Mouse (Mus musculus) brain, embryonic 18.5 days (tissue): Measurements from ENCODE around the gene Ntm.

Source experiments
- DNase-seq: peaks from one replicate; pipeline ENCODE4 v3.0.0-alpha.2; 2012; ENCODE audit warnings: low read depth, low spot score

Ntm gene

DNA sequence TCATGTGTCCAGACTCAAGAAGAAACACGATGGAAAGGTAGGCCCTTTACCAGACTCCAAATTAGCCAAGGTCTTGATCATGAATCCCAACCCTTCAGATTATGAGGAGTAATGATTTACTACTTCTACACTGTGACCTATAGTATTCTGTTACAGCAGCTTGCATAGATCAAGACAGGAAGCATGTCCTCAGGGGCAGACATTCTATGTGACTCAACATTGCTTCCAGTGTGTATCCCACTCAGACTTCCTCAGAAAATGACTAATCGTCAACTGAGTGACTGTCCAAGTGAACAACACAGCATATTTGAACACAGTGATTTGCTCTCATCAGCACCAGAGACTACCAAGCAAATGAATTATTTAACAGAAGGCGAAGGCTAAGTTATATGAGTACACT, 632.5 kb downstream of the Ntm start:
- no peak for DNase-seq

DNA sequence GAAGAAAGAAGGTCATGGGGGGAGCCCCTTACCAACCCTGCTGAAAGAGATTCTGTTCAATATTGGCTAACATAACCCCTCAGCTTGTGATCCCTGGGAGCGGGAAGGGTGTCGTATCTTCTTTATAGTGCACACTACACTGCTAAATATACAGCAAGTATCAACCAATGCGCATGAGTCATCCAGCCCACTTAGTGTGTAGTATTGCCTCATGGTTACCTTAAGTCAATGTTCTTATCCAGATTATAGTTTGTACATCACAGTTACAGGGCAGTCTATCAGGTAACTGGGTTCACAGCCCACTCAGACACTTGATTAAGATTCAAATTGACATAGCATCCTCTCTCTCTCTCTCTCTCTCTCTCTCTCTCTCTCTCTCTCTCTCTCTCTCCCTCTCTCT, 636.7 kb downstream of the Ntm start:
- no peak for DNase-seq

DNA sequence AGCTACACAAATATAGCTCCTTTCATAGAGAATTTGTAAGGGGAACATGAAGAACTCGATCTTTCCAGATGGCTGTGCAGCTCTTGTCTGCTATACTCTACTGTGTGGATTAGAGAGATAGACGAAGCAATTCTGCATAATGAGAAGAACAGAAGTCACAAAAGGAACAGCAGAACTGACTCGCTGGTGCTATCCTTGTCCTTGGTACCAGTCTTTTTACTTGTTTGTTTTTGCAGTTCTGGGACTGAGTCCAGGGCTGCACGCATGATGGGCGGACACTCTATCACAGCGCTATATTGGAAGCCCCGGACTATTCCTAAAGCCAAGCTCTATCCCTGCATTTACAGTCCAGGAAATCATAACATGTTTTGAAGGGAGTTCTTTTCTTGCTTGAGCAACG, 637.8 kb downstream of the Ntm start:
- no peak for DNase-seq

DNA sequence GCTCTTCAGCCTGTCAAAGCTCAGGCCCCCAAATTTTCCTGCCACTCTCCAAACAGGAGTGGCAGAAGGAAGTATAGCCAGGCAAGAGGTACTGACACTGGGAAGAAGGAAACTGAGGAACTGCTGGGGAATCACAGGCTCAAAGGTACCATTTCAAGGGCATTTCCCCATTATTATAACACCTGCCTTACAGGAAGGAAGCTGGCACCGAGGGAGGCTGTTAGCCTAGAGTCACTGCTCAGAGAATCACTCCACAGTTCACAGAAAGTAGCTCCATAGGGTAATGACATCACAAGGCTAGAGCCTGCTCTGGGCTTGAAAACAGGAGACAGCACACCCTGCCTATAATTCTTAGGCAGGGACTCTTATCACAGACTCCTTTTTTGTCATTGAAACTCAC, 643.7 kb downstream of the Ntm start:
- DNase-seq: no peak

DNA sequence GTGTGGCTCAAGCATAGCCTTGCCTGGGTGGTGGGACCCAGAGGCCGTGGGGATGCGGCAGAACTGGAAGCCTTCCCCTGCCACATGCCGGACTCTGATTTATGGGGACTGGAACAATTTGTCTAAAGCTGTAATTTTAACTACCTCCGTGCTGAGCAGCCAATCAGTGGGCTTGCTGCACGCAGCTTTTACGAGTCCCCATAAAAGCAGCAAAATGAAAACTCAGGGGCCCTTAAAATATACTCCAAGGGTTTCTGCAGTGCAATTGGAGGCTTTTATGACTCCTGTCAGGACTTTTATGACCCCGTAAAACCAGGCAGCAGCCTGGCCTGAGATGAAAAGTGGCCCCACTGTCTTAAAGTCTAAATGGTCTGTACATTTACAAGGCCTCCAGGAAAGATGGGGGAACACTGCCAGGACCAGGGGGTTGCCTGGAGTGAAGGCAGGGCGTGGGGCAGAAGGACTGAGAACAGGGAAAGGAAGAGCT, 644.2 kb downstream of the Ntm start:
- no peak for DNase-seq

DNA sequence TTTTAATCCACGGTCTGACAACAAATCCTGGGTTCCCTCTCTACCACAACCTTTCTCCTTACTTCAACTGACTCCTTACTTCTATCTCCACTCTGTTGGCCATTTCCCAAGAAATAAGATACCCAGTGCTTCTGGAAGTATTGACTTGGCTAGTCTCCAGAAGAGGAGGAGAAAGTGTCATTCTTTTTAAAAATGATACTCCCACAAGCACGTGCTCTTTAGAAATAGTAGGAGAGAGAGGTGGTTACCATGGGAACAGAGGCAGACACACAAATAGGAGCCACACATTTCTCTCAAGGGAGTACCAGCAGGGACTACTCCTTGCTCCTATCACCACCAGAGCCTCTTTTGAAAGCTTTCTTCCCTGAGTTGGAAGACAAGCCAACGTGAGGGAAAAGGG, 645.3 kb downstream of the Ntm start:
- peak; percentile 67 for DNase-seq

DNA sequence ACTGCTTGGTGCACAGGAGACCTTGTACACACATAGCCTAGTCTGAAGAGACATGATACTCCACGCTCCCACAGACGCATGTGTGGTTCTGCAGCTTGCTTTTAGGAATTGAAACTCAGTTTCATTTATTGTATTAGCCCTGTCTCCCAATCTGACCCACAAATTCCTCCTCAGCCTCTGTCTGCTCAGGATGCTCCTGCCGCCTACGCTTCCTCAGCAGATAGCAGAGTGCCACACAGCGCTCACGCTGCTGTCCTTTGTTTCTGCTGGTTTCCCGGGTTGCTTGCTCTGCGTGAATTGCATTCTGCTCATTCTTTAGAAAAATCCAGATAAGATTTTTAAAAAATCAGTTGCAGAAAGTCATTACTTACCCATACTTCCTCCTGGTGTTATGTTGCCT, 647.1 kb downstream of the Ntm start:
- no peak for DNase-seq

DNA sequence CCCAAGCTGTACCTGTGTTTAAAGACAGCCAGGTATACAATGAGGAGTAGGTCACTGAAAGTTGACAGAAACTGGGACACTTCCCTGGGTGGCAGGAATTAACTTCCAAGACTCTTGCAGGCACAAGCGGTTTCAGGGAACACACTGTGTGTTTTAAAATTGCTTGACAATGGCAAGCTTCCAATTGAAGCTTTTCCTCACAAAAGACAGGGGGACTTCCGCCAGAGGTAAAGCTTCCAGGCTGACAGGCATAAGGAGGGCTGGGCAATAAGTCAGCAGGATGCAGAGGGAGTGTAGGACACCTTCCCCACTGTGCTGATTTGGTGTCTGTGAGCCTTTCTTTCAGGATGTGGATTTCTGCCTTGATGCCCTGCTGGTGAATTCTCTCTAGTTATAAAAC, 656.0 kb downstream of the Ntm start:
- DNase-seq: no peak

DNA sequence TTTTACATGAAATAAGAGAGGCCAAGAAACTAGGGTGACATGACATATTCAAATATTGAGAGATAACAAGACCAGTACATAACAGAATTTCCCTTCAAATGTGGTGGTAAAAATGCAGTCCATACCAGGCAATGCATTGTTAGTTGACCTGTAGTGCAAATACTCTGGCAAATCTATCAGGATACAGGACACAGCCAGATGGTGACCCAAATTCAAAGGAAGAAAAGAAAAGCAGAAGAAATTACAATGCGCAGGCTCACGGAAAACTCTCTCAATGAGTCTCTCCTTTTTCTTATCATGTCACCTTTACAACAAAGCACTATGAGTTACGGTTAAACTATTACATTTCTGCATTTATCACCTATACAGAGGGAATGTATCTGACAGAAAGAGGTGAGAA, 664.6 kb downstream of the Ntm start:
- no peak for DNase-seq

DNA sequence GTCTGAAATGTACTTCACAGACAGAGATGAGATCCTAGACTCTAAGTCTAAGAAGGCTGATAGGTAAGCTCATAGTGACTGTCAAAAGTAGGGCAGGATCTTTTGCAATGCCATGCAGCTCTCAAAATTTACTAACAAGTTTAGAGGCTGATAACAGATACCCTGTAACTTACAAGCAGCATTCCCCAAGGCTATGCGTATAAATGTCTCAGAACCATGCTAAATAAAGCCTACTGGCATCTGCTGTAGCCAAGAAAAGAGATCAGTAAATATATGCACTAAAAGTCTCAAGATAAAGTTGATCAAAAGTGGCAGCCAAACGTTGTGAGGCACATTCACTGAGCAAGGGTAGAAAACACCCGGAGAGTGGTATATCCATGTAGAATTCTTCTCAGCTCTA, 666.2 kb downstream of the Ntm start:
- no peak for DNase-seq

DNA sequence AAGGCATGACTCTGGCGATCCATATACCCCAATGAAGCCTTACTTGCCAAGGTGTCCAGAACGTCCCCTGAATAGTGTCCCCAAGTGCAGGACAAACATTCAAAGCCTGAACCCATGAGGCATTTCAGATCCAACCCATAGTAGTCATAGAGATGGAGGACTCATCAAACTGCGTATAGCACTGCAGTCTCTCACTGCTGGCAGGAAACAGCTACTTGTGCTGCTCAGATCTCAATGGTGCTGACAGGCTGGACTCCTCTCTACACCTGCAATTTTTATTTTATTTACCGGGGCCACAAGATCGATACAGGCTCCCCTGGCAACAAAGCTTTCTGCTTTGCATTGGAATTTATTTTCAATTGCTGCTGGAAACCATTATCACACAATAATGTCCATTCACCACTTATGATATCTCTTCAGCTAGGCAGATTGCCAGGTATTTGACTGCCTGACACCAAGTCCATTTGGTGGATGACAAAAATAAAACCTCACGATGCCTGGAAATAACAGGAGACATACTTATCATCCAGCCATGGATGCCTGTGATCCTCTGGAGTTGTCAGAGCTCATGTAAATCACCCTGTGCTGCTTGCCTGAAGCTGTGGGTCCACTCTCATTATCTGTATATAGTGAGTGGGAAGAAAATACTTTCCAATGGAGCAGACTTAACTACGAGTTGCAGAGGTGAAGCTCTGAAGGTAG, 674.8 kb downstream of the Ntm start:
- no peak for DNase-seq

DNA sequence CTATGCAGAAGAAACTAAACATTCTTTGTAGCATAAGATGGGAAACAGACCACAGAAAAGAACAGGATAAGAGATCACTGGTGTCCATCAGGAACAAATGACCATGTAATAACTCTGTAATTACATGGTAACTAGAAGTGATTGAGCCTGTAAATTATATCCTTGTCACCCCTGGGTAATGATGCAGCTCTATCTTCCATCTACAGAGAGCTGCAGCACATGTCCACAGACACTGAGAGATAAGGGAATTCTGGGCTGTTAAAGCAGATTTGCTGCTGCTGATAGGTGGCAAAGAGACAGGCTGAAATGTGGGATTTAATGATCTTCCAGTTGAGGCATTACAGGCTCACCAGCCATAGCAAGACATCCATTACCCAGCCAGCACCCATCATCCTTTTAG, 677.8 kb downstream of the Ntm start:
- no peak for DNase-seq

DNA sequence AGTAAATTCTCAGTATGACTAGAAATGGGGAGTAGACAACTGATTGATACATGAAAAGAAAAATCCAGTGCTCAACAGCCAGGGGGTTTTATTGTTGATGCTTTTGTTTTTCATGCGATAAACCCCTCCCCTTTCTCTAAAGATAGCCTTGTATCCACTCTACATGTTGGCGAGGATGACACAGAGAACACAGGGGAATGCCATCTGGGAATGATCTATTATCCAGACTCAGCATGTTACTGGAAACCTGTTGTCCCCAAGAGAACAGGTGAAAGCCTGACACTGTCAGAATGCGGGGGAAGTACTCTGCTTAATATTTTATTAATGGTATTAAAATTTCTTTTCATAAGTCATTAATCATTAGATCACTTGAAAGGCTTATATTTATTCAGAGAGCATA, 690.1 kb downstream of the Ntm start:
- no peak for DNase-seq

DNA sequence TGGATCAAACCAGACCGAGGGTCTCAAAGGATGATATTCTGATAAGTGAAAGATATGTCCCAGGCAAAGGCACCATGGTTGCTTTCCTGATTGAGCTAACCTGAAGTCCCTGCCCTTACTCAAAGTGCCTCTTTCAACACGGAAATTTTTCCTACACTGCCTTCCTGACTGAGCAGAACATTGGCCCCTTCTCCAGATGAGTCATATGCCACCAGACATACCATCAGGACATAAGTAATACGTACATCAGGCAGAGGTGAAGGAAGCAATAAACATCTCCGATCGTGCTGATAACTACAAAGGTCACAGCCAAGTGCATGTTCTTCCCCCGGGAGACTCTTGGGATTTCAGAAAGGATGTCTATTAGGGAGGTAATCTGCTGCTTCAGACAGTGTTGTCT, 693.0 kb downstream of the Ntm start:
- no peak for DNase-seq

DNA sequence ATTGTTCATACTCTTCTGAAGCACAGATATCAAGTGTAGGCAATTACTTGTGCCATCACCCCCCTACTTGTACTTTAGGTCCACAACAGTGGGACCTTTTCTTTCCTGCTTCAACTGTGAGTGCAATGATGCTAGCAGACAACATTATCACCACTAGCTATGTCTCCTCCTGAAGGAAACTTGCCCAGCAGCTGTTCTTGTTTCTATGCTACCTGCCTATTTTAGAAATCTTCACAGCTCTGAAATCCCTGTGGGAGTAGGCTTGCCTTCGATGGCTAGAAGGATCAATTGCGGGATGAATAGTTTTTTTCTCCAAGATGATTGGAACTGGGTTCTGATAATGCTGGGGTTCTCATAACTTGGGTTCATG, 693.7 kb downstream of the Ntm start:
- no peak for DNase-seq

DNA sequence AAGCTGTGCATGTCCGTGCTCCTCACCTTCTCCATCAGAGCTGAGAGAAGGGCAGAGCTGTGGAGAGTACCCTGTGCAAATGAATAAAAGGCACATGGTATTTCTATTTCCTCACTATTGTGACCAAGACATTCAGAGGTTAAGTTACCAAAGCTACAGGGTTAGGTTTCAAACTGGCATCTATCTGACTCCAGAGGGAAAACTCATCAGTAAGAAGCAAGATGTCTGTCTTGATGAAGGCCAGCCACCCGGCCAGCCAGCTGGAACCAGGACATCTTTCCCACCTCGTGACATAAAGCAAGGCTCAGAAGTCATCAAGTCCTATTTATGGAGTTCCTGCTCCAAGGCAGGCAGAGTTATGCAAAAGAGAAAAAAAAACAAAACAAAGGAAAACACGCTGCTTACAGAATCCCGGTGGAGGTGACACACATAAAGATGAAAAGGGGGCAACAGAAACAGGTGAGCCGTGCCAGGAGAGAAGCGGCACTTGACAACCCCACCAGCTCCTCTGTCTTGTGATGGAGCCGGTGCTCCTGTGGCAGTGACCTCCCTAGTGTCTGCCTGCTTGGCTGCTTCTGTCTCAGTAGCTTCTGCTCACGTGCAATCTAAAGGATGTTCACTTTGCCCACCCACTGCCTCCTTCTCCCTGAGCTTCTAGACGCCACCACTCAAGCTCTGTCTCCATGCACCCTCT, 694.2 kb downstream of the Ntm start:
- no peak for DNase-seq

DNA sequence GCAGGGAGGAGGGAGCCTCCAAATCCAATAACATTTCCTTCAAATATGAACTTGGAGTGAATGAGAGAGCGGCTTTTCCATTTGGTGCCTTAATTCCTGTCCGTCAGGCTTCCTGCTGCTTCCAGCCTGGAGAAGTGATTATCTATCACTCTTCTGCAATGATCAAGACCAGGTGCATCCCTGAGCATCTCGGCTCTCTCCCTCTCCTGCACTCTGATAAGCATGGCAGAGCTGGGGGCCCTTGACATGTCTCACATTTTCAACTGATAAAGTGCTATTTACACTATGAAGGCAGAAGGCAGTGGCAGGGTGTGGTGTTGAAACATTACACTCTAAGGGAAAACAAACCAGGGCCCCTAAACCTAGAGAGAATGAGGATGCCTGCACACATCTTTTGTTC, 695.3 kb downstream of the Ntm start:
- DNase-seq: no peak

DNA sequence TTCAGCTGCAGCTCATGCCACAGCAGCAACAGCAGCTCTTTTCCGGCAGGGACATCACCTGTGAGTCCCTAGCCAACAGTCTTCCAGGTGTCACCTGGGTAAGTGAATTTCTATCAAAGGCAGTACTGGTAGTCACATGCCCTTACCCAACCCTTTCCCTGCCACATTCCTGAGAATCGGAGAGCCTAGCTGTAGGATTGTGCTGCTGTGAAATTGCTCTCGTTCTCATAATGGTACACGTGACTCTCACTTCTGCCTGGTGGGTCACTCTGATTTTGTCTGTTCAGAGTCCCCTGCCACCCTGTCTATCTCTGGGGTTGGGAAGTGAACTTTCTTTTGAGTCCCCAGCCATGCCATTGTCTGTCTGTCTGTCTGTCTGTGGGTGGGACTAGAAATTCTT, 697.8 kb downstream of the Ntm start:
- no peak for DNase-seq

DNA sequence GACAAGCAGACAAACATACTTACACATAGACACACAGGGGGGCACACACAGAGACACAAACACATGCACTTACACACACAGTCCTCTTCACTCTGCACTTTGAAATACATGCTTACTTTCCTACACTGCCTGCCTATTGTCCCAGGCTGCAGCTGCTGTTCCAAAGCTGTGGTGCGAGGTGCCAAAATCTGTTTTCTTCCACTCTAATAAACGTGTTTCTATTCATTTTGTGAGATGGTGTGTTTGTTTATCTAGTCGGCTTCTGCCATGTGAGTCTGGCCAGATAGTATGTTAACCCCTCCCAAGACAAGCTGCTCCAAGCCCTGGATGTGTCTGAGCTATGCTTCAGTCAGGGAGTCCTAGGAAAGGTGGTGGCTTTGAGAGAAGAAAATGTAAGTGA, 700.1 kb downstream of the Ntm start:
- no peak for DNase-seq

DNA sequence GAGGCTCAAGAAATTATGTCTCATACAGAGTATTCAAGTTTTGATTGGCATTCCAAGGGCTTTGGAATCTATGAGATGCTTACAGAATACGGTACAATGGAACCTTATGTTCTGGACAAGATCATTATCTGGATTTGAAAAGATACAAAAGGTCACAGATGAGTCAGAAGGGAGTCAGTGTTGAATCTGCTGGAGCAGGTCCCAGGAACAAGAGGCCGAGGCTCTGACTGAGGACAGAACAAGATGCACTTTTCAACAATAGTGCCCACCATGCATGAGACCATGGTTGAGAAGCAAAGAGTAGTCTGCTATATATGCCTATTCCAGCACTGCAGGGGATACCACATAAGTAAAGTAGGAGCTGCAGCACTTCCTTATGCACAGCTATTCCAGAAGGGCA, 710.1 kb downstream of the Ntm start:
- no peak for DNase-seq

DNA sequence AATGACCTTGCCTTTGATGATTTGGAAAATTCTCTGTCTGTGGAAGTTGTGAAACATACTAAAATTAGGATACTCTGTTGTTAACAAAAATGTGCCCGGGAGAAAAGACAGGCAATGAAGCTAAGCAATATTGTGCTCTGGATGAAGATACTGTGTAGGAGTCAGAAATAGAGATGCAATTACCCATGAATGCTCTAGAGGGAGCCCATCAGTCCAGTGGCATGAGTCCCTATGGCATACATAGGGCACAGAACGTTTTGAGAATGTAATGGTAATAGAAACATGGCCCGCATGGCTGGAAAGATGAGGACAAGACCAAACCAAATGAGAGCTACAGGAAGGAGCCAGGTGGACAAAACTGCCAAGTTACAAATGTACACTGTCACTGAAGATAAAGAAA, 712.1 kb downstream of the Ntm start:
- DNase-seq: no peak

DNA sequence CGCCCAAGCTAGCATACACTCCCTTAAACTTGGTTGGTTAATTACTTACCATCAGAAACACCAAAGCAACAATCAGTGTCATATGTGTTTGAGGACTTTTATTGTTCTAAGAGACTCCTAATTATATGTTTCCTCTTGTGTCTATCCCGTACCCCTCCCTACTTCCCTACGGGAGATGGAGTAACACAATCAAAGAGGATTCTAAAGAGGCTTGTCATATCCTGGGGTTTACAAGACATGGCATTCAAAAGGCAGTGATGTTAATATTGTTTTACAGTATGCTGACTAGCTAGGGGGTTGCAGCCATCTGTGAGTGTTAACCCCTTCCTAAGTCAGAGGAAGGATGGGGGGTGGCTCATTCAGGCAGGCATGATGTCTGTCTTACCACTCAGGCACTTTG, 715.1 kb downstream of the Ntm start:
- DNase-seq: no peak

DNA sequence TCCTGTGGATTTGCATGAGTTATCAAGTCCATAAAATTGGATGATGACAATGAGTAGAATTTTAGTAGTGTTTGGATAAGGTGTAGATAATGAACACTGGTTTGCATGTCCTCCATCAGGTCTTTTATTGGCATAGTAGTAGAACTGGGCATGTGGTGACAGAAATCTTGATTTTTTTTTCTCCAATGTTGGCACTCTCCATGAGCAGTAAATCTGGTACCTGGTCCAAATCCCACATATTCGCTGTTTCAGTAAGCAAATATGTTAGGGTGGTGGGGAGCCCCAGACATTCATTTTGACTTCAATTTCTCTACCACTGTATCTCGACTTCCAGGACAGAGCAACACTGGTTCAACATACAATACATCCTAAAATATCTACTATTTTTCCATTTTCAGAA, 718.9 kb downstream of the Ntm start:
- DNase-seq: no peak
